Mouse (Mus musculus): ENCODE measurements around the gene Bcor.

Bcor gene

GRCm38 (mm10) chrX:12067851-12068510 lies 92.2 kb downstream of the Bcor start:
- DNase-seq (ENCODE audit: low spot score in 2 of 2), result no peak

- DNase-seq (ENCODE audit: low spot score in 2 of 2), result no peak
These were observed 93.1 kb downstream of the Bcor start for GRCm38 (mm10) chrX:12067031-12067430.

GRCm38 (mm10) chrX:12065782-12066181 lies 94.4 kb downstream of the Bcor start:
- DNase-seq (ENCODE audit: low spot score in 2 of 2), result no peak

GRCm38 (mm10) chrX:12062932-12063260 lies 97.3 kb downstream of the Bcor start:
- DNase-seq (ENCODE audit: low spot score in 2 of 2), result no peak

GRCm38 (mm10) chrX:12062121-12062931 lies 97.8 kb downstream of the Bcor start:
- no peak for DNase-seq (ENCODE audit: low spot score in 2 of 2)

GRCm38 (mm10) chrX:12060848-12061247 lies 99.3 kb downstream of the Bcor start:
- no peak for DNase-seq (ENCODE audit: low spot score in 2 of 2)

DNA sequence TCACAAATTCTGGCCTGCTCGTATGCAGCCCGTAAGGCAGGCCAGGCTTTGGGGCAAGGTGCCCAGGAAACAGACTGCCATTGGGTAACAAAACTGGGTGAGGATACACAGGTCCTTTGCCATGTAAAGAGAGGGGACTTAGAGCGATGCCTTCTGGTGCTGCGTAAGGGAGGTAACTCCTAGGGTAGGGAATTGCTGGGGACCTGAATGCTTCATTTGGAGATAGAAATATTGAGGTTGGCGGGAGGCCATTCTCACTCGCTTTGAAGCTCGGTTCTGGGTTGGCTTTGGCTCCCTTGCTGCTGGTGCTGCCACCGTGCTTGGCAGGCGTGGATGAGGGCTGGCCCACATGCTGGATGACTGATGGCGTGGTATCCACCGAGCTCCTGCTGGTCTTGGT lies 102.9 kb downstream of the Bcor start:
- DNase-seq (ENCODE audit: low spot score in 2 of 2), result no peak

DNA sequence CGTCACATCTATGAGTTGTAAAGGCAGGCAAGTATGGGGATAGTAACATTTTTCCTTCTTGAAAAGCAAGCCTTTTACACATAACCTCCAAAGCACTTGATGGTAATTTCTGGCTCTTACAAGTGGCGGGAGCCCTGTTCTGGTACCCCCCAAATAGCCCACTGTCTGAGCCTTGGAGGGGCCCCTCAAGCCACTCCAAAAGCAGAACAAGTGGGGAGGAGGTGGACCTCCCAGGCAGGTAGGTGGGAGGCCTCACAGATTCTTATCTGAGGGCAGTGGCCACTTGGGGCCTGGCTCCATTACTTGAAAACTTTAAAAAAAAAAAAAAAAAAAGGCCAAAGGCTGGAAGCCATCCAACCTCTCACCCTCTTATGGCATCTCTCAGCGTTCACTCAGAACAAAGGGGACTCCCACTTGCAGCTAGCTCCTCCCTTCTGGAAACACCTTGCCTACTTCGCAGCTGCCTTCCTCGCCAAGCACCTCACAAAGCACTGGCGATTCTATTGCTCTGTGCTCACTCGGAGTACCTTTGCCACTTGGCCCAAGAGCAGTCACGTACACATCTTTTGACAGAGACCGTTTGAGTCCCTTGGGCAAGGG lies 106.7 kb downstream of the Bcor start:
- no peak for DNase-seq (ENCODE audit: low spot score in 2 of 2)

DNA sequence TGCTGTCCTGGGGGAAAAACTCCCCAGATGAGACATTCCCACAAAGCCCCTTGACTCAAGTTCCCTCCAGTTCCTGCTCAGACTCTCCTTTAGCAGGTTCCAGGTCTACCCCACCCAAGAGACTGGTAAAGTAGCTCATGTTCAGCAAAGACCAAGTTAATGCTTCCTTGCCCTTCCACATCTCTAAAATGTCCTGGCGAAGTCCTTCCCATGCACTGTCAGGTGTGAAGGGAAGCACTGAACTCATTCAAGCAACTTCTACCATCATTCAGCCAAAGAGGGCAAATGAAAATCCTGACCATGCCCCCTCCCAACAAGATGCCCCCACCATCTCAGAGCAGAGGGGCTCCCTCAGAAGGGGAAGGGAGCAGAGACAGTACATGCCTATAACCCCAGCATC lies 107.5 kb downstream of the Bcor start:
- DNase-seq (ENCODE audit: low spot score in 2 of 2), result no peak

DNA sequence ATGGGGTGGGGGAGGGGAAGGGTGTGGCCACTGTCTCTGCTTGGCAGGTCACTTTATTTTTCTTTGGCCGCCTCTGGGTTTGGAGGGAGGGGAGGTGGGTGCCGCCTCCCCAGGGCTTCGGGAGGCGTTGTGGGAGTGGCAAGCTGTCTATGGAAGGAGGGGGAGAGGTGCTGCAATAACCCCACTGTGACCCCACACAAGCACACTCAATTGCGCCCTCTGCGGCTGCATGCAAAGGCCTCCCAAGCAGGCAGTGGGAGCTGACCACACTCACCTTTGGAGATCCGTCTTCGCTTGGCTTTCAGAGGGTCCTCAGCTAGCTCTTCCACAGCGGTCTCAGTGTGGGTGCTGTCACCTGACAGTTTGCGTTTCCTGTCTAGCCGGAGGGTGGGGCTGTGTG lies 111.4 kb downstream of the Bcor start:
- DNase-seq (ENCODE audit: low spot score in 2 of 2), result no peak

GRCm38 (mm10) chrX:12048166-12048565 lies 112.0 kb downstream of the Bcor start:
- DNase-seq (ENCODE audit: low spot score in 2 of 2), result no peak

DNA sequence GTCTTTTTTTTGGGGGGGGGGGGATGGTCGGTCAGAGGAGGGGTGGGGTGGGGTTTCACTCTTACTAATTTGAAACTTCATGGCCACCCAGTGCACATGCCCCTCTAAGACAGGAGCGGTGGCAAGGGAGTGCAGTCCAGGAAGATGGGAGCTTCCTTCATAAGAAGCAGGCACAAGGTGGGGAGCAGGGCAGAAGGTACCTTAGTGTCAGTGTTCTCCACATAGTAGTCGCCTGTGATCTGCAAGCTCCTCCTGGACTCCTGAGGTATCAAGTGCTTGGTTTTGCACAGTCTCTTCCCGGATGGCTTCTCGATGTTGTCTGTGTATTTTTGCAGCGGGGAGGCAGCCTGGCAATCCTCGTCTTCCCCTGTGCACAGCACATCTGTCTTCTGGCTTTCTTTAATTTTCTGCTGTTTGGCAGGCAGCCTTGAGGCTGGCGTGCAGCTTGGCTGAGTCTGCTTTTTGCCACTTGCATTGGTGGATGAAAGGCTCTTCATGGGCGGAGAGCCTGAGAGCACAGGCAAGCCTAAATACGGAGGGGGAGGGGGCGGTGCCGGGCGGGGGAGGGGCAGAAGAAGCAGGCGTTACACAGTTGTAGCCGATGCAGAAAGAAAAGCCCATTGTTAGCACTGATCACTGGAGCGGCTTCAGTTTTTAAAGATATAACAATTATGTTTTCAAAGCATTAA lies 112.8 kb downstream of the Bcor start:
- no peak for DNase-seq (ENCODE audit: low spot score in 2 of 2)

GRCm38 (mm10) chrX:12046676-12047075 lies 113.5 kb downstream of the Bcor start:
- no peak for DNase-seq (ENCODE audit: low spot score in 2 of 2)

DNA sequence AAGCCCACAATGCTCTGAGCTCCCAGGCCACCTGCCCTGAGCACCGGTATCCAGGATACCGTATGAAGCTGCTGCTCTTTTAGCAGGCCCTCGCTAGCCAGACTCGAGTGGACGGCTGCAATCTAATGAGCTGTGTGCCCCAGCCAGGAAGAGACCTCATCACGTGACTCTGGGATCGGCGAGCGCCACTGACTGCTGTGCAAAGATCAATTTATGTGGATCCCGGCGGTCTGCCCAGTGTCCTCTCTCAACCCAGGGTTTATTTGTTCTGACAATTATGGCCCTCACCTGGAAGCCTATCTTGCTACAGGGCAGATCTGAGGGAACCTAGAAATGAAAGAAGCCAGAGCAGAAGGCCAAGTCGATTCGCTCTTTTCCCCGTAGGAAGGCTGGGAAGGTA lies 116.8 kb downstream of the Bcor start:
- no peak for DNase-seq (ENCODE audit: low spot score in 2 of 2)

- DNase-seq (ENCODE audit: low spot score in 2 of 2), result no peak
These were observed 118.7 kb downstream of the Bcor start for GRCm38 (mm10) chrX:12041453-12041852.

DNA sequence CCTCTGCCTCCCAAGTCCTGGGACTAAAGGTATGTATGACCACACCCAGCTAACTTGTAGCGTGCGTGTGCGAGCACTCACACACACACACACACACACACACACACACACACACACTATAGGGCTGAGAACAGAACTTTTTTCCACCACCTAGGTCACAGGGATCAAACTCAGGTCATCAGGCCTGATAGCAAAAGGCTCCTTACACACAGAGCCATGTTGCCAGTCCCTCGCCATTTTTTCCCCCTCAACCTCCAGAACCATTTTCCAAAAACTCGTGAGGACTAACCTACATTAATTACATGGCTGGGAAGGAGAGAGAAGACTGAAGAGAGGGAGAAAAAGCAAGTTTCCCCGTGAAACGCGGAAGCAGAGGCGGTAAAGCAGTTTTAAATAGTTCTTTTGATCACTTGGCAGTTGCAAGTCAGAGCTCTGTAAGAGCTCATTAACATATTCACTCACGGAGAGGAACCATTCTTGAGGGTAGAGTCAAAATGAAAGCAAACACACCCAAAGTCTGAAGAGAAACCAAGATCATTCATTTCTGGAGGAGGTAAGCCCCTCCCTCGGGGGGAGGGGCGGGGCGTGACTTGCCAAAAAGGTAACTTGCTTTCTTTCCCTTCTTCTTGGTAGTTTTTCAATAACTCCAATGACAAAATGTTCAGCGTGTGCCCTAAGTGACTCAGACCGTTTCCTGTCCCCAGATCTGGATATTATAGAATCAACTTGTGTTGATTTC lies 145.3 kb downstream of the Bcor start:
- no peak for DNase-seq (ENCODE audit: low spot score in 2 of 2)

GRCm38 (mm10) chrX:12010660-12011059 lies 149.5 kb downstream of the Bcor start:
- DNase-seq (ENCODE audit: low spot score in 2 of 2), result no peak

- DNase-seq (ENCODE audit: low spot score in 2 of 2), result peak in 1 of 2 experiments; percentile 19
These were observed 151.1 kb downstream of the Bcor start for GRCm38 (mm10) chrX:12009046-12009445.

DNA sequence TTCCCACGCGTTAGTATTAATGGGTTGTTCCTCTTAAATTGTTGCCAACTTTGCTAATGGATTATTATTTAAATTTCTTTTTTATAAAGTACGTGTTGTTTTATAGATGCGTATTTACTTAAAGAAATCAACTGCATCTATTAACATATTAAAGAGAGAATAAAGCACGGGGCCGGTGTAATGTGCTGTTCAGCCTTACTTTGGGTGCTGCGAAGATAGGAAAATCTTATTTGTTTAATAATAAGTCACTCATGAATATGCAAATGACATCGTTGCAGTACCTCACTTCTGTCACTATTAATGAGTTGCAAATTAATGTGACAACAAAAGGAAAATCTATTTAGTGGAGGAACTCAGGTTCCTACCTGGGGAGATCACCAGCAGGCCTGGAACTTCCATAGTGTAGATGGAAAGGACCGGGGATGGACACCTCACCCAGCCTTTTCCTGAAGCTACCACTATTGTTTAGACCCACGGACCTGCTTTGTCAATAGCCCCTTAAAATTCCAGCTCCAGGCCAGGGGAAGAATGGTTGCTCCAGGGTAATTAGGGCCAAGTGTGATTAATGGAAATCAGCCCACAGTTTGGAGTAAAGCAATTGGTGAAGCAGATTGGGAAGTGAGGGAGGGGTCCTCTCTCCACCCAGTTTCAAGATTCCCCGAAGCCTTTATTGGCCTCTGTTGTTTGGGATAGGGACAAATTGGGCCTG lies 152.2 kb downstream of the Bcor start:
- DNase-seq (ENCODE audit: low spot score in 2 of 2), result no peak

- peak in 1 of 2 experiments; percentile 26 for DNase-seq (ENCODE audit: low spot score in 2 of 2)
These were observed 153.0 kb downstream of the Bcor start for GRCm38 (mm10) chrX:12006882-12007753.

All from cerebellum, postnatal 4 days (tissue).